Mouse (Mus musculus) heart, adult 2 months (tissue): ENCODE measurements around the gene Ern2.

ENCODE experiments used
- CTCF ChIP-seq: fragments of 200-600 bp; IDR thresholded peaks from 2 replicates; pipeline ENCODE4 v1.8.1; 2022; ENCODE audit warnings: antibody characterized with exemption, mild to moderate bottlenecking, moderate library complexity
- EP300 ChIP-seq: fragments of 200-500 bp; IDR thresholded peaks from 2 replicates; pipeline ENCODE4 v1.6.1; 2011; ENCODE audit warnings: low read depth, low read length, control low read depth; ENCODE audit not compliant: insufficient read depth
- POLR2A ChIP-seq: fragments of 200-500 bp; IDR thresholded peaks from 2 replicates; pipeline ENCODE4 v1.6.1; 2011; ENCODE audit warnings: mild to moderate bottlenecking, low read depth, low read length, control low read depth; ENCODE audit not compliant: insufficient read depth

DNA sequence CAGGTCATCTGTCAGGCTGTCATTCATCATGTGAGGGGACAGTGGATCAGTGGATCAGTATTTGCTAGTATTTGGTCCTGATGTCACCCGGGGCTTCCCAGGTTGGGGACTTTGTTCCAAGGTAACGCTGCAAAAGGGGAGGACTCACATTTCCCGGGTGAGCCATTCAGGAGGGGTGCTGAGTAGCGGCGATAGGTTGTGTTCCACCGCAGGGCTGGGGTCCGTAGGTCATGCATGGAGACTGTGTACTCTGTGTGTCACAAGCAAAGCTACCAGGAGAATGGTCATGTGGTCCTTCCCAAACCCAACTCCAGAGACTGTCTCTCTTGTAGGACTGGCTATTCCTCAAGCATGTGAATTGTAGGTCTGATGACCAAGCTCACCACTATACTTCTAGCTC lies 5.3 kb downstream of the Ern2 start:
- no peak for TF ChIP-seq POLR2A
- TF ChIP-seq CTCF, result no peak
- no peak for TF ChIP-seq EP300
